Mouse (Mus musculus) Patski (cell line): ENCODE measurements around the gene Nlgn1. TPM values are rescaled to one million over a fixed set of nuclear protein-coding genes. Genes with fewer than 3 reads are reported as not detected.

Experiments
- ATAC-seq: fragments of 100-300 bp; one replicate; pipeline ENCODE4 v1.8.0; 2021
- CTCF ChIA-PET: fragments of 350-600 bp; sonication (Branson Sonifier 250); formaldehyde crosslinking; loops from one replicate; lab custom pipeline; 2022; ENCODE audit warnings: inconsistent platforms; lab: Charles Lee
- POLR2A ChIA-PET: fragments of 350-600 bp; sonication (Branson Sonifier 250); formaldehyde crosslinking; loops from one replicate; lab custom pipeline; 2022; ENCODE audit warnings: antibody characterized with exemption, inconsistent platforms; lab: Charles Lee
- DNase-seq: peaks from one replicate; pipeline ENCODE4 v3.0.0-alpha.2; 2011; ENCODE audit warnings: low read depth, low spot score
- H3K27me3 ChIP-seq: fragments of 371-371 bp; one replicate; pipeline ENCODE4 v1.5.1; 2021
- CTCF ChIP-seq: fragments of 100-300 bp; IDR thresholded peaks from one replicate; pipeline ENCODE4 v1.5.1; 2021
- in situ Hi-C: fragments of 300-500 bp; cut with MboI; formaldehyde crosslinking; loops from 3 replicates; pipeline ENCODE4 v1.11.1; 2018; ENCODE audit warnings: low pct_unique_long_range_greater_than_20kb, mixed read lengths
- polyA plus RNA-seq: library from polyadenylated mRNA; unstranded; gene quantifications from one replicate; pipeline ENCODE4 v1.2.3, GENCODE M21; 2021

Gene Nlgn1
- polyA plus RNA-seq = 0.01 TPM

- ChIA-PET POLR2A (no interaction called here), CTCF (interaction anchor here (0.9 to 1.4 kb wide), 2 partner anchors 11 to 22 kb away, joined by 3 read pairs; no protein-coding TSS in a partner anchor)
- ATAC-seq (no peak), DNase-seq (no peak)
- H3K27me3 ChIP-seq = peaks cover 38% of the 10 kb centered on the region
- in situ Hi-C loops = no loop called here
- no peak for TF ChIP-seq CTCF
Measured at GRCm38 (mm10) chr3:26332400-26333238, at the start of gene Nlgn1. TSS of gene Nlgn1 (minus strand) at chr3:26332460.

- ATAC-seq (peak; percentile 94), DNase-seq (no peak)
- in situ Hi-C loops = no loop called here
- CTCF ChIA-PET = interaction anchor here (1.5 kb wide), 1 partner anchor 12 kb away, joined by 3 read pairs; no protein-coding TSS in a partner anchor
- POLR2A ChIA-PET = no interaction called here
- no peaks in the 10 kb centered on the region for H3K27me3 ChIP-seq
- TF ChIP-seq CTCF = no peak
Measured at GRCm38 (mm10) chr3:26378272-26378671, 46.0 kb upstream of the Nlgn1 start.

GRCm38 (mm10) chr3:26355082-26355481 is 22.8 kb upstream of the Nlgn1 start:
- POLR2A ChIA-PET = interaction anchor here (0.7 kb wide), 1 partner anchor 260 kb away, joined by 3 read pairs; no protein-coding TSS in a partner anchor
- no peak for DNase-seq
- no peak for TF ChIP-seq CTCF
- peak; percentile 58 for ATAC-seq
- CTCF ChIA-PET = interaction anchor here (0.7 to 2.3 kb wide), 7 partner anchors 11 to 259 kb away, joined by 3 to 21 read pairs (median 3); no protein-coding TSS in a partner anchor
- in situ Hi-C loops = no loop called here
- H3K27me3 ChIP-seq = no peaks in the 10 kb centered on the region

GRCm38 (mm10) chr3:26354483-26355030 is 22.3 kb upstream of the Nlgn1 start:
- CTCF ChIA-PET = interaction anchor here (0.7 to 2.3 kb wide), 8 partner anchors 10 to 259 kb away, joined by 3 to 21 read pairs (median 3); partner anchors contain the start of gene Nlgn1
- in situ Hi-C loops = no loop called here
- ATAC-seq (peak; percentile 96), DNase-seq (peak; percentile 24)
- POLR2A ChIA-PET = interaction anchor here (0.7 kb wide), 1 partner anchor 259 kb away, joined by 3 read pairs; no protein-coding TSS in a partner anchor
- H3K27me3 ChIP-seq = no peaks in the 10 kb centered on the region
- peak; percentile 49 for TF ChIP-seq CTCF

- CTCF ChIA-PET = interaction anchor here (0.6 to 1.4 kb wide), 2 partner anchors 12 to 21 kb away, joined by 3 read pairs; no protein-coding TSS in a partner anchor
- in situ Hi-C loops = no loop called here
- POLR2A ChIA-PET = no interaction called here
- DNase-seq (no peak), ATAC-seq (no peak)
- H3K27me3 ChIP-seq = peaks cover 32% of the 10 kb centered on the region
- no peak for TF ChIP-seq CTCF
Measured at GRCm38 (mm10) chr3:26337495-26337894, 5.2 kb upstream of the Nlgn1 start.

GRCm38 (mm10) chr3:26333239-26333811 is 1.1 kb upstream of the Nlgn1 start:
- POLR2A ChIA-PET = no interaction called here
- peaks cover 42% of the 10 kb centered on the region for H3K27me3 ChIP-seq
- no peak for ATAC-seq

GRCm38 (mm10) chr3:26331177-26332061 is 841 bp downstream of the Nlgn1 start:
- POLR2A ChIA-PET = no interaction called here
- in situ Hi-C loops = no loop called here
- no peak for ATAC-seq
- CTCF ChIA-PET = interaction anchor here (0.9 kb wide), 1 partner anchor 23 kb away, joined by 3 read pairs; no protein-coding TSS in a partner anchor
- DNase-seq = no peak
- H3K27me3 ChIP-seq = peaks cover 43% of the 10 kb centered on the region
- TF ChIP-seq CTCF = no peak

More at GRCm38 (mm10) chr3:26333239-26333811, 1.1 kb upstream of the Nlgn1 start:
- no peak for TF ChIP-seq CTCF
- DNase-seq = no peak
- in situ Hi-C loops = no loop called here
- CTCF ChIA-PET = interaction anchor here (1.4 kb wide), 1 partner anchor 12 kb away, joined by 3 read pairs; no protein-coding TSS in a partner anchor

- in situ Hi-C loops = no loop called here
- ChIA-PET POLR2A (no interaction called here), CTCF (no interaction called here)
- DNase-seq (no peak), ATAC-seq (no peak)
- H3K27me3 ChIP-seq = peaks cover 46% of the 10 kb centered on the region
- no peak for TF ChIP-seq CTCF
Measured at GRCm38 (mm10) chr3:26330863-26331176, 1.4 kb downstream of the Nlgn1 start.

GRCm38 (mm10) chr3:26330019-26330418 is 2.2 kb downstream of the Nlgn1 start:
- ATAC-seq = peak; percentile 53
- ChIA-PET CTCF (no interaction called here), POLR2A (no interaction called here)
- TF ChIP-seq CTCF = no peak
- in situ Hi-C loops = no loop called here
- peaks cover 49% of the 10 kb centered on the region for H3K27me3 ChIP-seq
- DNase-seq = no peak

GRCm38 (mm10) chr3:26324510-26324909 is 7.8 kb downstream of the Nlgn1 start:
- TF ChIP-seq CTCF = no peak
- CTCF ChIA-PET = no interaction called here
- POLR2A ChIA-PET = no interaction called here
- DNase-seq (no peak), ATAC-seq (no peak)
- H3K27me3 ChIP-seq = peaks cover 25% of the 10 kb centered on the region
- in situ Hi-C loops = no loop called here
